Mouse (Mus musculus) v-Abl transformed pro-B cells (cell line): ENCODE data around the gene 4930562C15Rik.

ENCODE experiments used
- in situ Hi-C, 2 experiments: fragments of 400-800 bp; cut with MboI; formaldehyde crosslinking; loops; one replicate each; pipeline ENCODE4 v1.15.1; 2025; ENCODE audit not compliant: unreplicated experiment in 2 of 2

The 4930562C15Rik gene

DNA sequence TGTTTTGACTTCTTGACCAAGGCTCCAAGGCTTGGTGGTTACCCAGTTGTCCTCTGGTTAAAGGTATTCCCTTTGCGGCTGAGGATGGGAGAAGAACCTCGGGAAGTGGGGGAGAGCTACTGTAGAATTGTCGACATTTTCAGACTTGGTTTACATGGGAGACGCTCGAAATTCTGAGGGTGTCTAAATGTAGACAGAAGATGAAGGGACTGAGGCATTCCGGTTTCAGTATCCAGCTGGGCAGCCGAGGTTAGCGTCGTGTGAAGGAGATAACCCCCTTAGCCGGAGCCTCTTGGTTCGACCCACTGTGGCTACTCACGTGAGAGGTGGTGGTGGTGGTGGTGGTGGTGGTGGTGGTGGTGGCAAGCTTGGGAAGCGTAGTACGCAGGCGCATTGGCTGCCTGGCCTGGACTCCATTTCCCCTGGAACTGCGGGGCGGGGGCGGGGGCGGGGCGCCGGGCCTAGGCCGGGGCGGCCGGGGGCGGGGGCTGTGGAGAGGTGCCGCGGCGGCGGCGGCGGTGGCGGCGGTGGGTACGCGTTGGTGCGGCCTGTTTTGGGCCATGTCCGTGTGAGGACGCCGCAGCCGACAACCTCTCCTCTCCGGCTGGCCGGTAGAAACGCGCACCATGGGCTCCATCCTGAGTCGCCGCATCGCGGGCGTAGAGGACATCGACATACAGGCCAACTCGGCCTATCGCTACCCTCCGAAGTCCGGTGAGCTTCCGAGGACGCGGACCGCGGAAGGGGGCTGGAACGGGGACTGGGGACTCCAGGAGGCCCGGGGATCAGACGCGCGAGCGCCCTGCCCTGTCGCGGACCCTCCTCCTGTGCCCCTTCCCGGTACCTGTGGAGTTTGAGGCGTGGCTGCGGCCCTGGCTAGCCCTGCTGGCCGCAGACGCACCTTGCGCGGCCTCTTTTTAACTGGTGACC lies 50.8 kb downstream of the 4930562C15Rik start, which contains the start of gene Mgrn1:
TSS of gene Mgrn1 (plus strand) at position 490 of the 930 bp plus-strand sequence.
- in situ Hi-C loops = no loop called here

DNA sequence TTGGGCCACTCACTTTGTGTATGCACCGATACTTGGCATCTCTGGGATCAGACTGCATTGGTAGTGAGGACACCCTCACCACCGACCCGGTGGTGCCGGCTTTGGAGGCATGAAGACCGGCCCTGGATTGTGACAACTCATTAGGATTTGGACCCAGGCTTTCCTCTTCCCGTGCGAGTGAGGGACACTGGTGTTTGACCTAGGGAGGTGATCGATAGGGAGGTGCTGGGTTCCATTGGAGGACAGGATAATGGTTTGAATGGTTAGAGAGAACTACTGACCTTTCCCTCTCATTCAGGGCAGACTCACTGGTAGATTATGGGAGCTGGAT lies 51.4 kb downstream of the 4930562C15Rik start:
- in situ Hi-C loops = no loop called here

DNA sequence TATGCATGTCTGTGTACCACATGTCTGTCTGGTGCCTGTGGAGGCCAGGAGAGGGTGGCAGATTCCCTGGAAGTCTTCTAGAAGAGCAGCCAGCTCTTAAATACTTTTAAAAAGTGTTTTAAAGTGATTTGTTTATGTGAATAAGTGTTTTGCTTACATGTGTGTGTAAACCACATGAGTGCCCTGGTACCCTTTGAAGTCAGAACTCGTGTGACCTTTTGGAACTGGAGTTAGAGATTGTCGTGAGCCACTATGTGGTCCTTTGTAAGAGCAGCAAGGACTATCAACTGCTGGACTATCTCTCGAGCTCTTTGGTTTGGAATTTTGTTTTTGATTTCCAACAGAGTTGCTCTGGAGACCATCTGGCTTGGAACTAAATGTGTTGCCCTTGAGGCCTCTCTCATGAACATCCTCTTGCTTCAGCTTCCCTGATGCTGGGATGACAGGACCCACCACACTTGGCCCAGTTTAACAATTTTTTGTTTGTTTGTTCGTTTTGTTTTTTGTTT lies 55.0 kb downstream of the 4930562C15Rik start:
- in situ Hi-C loops = no loop called here

DNA sequence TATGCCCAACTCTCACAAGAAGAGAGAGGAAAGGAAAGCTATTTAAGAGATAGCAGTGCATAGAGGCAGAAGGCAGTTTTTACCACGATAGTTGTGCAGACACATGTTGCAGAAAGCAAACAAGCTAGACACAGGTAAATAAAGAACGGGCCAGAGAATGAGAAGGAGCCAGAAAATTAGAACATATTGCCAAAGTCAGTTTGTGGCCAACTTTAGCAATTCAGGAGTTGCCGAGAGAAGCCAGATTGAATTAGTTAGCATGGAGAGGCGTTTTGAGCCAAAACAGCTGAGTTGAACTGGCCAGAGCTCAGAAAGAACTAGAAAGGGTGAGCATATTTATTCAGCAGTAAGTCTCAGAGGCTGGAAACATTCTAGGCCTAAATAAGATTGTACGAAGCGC lies 57.0 kb downstream of the 4930562C15Rik start:
- in situ Hi-C loops = no loop called here

DNA sequence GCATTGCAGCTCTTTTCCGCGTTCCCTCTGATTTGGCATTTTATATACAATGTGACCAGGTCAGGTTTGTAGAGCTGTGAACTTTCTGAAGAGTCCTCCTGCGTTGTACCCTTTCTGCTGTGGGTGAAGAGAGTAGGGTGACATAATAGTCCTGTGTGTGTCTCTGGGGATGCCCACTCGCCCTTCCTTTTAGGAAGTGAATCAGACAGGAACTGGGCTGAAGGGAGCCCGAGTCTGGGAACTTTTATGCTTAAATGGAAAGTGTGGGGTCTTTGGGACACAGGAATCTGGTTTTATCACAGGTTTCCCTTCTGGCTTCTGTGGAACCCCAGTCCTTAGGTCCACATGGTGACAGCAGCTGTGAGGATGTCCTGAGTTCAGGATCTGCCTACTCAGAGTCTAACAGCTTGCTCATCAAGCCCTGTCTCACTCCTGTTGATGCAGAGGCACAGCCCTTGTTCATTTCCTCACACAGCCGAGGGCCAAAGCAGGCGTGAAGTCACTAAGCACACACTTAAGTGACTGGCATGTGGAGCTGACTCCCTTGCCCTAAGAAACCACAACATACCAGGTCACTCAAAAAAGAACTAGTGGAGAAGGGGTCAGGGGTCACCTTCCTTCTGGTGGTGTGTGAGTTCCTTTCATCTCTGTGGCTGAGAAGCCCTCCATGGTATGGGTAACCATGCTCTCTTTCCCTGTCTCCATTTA lies 59.1 kb downstream of the 4930562C15Rik start:
- in situ Hi-C loops = no loop called here

DNA sequence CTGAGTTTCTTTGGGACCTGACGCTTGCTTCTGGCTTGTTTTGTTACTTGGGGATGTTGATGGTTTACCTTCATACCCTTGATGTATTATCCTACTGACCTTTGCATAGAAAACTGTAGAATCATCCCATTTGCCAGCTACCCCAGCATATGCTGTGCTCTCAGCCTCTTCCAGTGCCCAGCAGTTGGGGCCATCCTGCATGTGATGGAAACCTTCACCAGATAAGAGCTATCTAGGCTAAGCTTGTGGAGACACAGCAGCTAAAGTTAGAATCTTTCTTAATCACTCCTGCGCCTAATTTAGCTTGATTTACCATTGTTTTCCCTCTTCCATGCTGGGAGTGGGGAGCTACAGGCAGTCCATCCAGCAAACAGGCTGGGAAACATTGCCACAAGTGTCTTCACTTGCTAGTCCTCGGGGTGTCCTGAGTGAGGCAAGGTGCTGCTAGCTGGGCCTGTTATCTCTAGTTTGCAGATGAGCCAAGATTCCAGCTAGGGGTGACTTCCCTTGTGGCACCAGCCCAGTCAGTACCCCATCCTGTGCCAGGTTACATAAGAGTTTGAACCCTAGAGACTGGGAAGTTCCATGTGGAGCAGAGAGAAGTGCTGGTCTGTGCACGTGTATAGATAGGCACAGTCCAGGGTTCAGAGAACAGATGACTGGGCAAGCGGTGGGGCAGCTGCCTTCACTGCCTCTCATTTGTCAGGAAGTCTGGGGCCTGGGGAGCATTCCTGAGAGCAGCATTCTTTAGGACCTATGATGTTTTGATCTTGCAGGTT lies 61.2 kb downstream of the 4930562C15Rik start:
- in situ Hi-C loops = no loop called here

DNA sequence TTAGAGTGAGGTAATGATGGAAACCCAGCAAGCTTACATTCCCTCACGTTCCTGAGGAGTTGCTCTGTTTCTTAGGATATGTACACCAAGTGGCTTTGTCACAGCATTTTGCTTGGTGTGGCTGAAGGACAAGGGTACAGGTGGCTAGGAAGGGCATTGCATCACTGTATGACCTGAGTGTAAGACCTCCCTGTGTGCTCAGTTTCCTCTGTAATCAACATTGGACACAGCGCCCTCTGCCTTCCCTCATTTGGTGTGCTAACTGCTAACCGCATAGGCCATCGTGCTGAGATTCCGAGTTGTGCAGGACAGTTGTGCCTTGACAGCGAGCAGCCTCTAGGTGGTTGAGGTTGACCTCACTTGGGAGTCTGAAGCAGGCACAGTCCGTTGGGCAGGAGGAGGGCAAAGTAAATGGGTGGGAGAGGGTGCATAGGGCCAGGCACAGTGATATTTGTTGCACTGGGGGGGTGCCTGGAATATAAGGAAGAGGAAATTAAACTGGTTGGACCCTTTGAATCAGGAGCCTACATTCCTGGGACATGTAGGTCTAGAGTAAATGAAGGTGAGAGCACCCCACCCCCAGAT lies 62.0 kb downstream of the 4930562C15Rik start:
- in situ Hi-C loops = no loop called here

DNA sequence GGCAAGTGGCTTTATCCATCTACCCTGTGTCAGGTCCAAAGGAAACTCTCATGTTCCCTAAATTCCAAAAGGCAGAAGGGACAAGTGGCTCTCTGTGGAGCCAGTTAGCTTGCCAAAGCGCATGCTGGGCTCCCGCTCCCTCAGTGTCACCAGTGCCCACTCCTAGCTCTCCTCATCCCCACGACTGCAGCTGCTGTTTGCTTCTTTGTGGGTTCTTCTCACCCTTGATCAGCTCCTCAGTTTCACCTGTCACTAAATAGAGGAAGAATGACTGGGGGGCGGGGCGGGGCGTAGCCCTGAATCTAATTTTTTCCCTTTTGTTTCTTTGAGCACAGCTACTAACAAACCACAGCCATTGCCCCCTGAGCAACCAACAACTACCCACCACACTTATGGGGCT lies 63.7 kb downstream of the 4930562C15Rik start:
- in situ Hi-C loops = no loop called here

DNA sequence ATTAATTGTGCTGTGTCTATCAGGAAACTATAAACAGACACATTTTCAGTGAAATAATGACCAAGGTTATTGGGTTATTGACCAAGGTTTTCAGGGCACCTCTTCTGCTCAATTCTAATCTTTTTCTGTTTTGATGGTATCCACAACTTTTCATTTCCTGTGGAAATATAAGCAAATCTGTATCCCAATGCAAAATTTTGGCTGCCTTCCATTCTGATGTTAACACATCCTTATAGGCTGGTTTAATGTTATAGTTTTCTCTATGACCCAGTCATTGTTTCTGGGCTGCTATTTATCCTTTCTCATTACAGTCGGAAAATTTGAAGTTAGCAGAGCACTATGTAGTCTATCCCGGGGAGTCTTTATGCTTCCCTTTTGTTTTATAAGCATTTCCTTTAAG lies 64.5 kb downstream of the 4930562C15Rik start:
- in situ Hi-C loops = loop anchor here in 1 of 2 experiments (25.0 kb wide), 1 partner anchor 237 kb away; no protein-coding TSS in a partner anchor

DNA sequence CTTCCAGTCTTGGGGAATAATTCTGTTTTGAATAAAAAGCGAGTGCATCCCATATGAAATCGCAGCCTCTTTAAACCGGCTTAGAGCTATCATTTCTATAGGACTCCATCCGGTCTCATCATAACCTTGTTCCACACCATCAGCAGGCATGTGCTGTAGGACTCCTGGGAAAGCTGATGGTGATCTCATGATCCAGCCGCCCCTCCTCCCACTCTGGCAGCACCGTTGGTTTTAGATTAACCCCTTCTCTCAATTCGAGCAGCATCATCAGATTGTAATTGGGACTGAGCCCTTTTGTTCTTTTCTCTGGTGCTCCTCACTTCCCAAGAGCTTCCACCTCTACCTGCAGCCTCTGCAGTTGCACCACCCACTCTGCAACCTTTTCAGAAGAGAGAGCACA lies 66.0 kb downstream of the 4930562C15Rik start:
- in situ Hi-C loops = loop anchor here in 1 of 2 experiments (25.0 kb wide), 1 partner anchor 239 kb away; no protein-coding TSS in a partner anchor

DNA sequence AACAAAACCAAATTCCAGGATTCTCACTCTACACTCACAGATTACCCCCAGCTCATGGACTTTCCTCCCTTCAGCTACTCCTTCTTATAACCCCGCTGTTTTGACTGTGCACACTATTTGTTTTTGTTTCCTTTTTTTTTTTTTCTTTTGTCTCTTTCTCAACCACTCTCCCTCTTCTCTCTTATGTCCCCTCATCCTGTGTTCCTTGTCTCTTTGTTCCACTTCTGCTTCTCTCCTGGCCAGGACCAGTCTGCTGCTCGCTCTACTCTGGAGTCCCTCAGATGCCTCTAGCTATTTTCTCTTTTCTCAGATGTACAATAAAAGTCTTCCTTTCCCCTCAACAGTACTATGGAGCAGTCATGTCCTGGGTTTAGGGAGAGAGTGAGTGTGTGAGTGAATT lies 67.2 kb downstream of the 4930562C15Rik start:
- in situ Hi-C loops = loop anchor here in 1 of 2 experiments (25.0 kb wide), 1 partner anchor 240 kb away; no protein-coding TSS in a partner anchor

DNA sequence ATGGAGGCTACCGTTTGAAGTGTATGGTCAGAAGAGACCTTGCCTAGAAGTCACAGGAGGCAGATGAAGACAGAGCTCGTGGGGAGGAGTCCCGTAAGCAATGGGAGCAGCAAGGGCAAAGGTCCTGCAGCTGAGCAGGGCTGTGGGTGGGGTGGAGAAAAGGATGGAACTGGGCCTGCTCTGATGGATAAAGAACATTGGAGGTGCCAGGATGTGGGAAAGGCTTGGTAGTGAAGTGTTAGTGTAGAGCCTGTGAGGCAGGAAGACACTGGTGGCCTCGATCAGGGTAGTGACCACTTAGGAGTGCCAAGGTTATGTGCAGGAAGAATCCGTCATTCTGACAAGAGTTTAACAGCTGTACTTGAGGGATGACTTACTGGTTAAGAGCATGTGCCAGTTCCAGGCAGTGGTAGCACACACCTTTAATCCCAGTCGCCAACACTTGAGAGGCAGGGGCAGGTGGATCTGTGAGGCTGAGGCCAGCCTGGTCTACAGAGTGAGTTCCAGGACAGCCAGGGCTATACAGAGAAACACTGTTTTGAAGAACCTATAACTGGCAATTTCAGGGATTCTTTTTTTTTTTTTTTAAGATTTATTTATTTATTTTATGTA lies 68.4 kb downstream of the 4930562C15Rik start:
- in situ Hi-C loops = loop anchor here in 1 of 2 experiments (25.0 kb wide), 1 partner anchor 241 kb away; no protein-coding TSS in a partner anchor

DNA sequence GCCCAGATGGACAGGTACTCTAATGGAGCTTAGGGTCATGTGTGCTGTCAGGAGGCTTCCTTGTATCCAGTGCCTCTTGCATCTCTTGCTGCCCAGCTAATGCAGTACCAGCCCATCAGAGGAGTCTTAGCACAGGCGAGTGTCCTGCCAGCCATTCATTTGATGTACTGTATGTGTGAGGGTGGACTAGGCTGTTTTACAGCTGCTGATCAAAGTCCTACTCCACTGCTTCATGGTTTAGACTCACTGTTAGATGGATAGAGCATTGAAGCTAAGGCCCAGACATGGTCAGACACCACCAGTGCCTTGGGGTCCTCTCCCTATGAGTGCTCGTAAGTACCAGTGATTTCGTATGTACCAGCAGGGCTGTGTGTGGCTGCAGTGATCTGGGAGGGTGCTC lies 69.7 kb downstream of the 4930562C15Rik start:
- in situ Hi-C loops = loop anchor here in 1 of 2 experiments (25.0 kb wide), 1 partner anchor 243 kb away; no protein-coding TSS in a partner anchor

DNA sequence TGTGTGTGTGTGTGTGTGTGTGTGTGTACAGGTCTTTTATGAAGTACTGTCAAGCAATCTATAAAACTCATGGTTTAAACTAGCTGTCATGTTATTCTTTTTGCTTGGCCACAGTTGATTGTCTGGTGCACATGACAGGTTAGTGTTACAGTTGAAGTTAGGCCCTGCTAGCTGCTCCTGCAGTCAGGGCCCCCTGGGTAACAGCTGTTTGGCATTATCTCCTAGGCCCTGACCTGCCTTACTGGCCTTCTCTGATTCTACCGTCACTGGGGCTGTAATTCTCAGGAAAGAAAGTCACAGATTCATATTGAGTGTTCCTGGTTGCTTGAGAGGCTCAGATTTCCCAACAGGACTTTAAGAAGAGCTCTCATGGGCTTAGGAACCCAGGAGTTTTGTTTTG lies 70.4 kb downstream of the 4930562C15Rik start:
- in situ Hi-C loops = loop anchor here in 1 of 2 experiments (25.0 kb wide), 1 partner anchor 243 kb away; no protein-coding TSS in a partner anchor

DNA sequence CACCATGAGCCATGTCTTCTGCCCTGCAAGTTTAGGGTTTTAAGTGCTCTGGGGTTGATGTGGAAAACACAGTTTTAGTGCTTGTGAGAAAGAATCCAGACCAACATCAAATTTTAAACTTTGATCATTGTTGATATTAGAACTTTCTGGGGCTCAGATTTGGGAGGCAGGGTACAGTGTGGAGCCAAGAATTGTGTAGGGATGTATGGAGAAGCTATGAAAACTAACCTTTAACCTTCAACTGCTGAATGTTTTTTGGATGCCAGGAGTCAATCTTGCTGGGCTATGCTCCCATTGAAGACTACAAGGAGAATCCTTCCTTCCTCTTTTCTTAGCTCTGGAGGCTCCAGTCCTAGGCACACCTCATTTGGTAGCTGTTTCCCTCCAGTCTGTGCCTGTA lies 71.3 kb downstream of the 4930562C15Rik start:
- in situ Hi-C loops = loop anchor here in 1 of 2 experiments (25.0 kb wide), 1 partner anchor 244 kb away; no protein-coding TSS in a partner anchor

DNA sequence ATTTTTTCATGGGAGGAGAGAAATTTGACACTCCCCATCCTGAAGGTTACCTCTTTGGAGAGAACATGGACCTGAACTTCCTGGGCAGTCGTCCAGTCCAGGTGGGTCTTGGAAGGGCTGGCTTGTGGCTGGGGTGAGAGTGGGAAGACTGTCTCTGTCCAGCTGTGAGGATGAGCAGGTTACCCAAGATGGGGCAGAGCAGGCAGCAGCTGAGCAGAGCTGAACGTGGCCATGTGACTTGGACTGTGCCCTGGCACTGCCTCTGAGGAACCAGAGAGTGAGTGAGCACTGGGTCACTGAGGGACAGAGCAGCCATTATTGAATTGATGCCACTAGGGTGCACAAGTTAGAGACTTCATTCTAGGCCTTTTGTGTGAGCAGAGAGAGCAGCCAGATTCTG lies 72.2 kb downstream of the 4930562C15Rik start:
- in situ Hi-C loops = loop anchor here in 1 of 2 experiments (25.0 kb wide), 1 partner anchor 245 kb away; no protein-coding TSS in a partner anchor

DNA sequence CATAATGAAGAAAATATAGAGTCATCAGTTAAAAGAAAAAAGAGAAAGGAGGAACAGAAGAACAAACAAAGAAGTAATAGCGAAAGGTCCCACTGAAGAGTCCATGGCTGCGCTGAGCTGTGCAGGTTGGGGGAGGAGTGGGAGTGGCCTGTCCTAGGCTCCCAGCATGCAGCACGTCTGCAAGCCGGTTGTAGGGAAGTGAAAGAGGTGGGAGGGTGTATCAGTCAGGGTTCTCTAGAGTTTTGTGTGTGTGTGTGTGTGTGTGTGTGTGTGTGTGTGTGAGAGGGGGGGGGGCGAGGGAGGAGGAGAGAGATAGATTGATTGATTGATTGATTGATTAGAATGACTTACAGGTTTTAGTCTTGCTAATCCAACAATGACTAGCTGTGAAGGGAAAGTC lies 72.8 kb downstream of the 4930562C15Rik start:
- in situ Hi-C loops = loop anchor here in 1 of 2 experiments (25.0 kb wide), 1 partner anchor 246 kb away; no protein-coding TSS in a partner anchor

DNA sequence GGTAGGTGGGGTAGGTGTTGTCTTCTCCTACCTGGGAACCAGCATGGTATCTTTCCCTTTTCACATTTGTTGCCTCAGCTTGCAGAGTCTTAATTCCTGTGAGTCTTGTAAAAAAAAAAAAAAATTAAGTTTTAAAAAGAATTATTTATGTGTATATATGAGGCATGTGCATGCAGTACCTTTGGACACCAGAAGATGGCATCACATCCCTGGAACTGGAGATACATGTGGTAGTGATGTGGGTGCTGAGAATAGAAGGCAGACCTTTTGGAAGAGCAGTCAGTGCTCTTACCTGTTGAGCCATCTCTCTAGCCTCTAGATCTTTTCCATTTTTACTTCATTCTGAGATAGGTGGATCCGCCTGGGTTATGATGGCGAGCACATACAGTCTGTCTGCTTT lies 74.5 kb downstream of the 4930562C15Rik start:
- in situ Hi-C loops = loop anchor here (5.0 to 25.0 kb wide), 4 partner anchors 42 to 247 kb away; no protein-coding TSS in a partner anchor

DNA sequence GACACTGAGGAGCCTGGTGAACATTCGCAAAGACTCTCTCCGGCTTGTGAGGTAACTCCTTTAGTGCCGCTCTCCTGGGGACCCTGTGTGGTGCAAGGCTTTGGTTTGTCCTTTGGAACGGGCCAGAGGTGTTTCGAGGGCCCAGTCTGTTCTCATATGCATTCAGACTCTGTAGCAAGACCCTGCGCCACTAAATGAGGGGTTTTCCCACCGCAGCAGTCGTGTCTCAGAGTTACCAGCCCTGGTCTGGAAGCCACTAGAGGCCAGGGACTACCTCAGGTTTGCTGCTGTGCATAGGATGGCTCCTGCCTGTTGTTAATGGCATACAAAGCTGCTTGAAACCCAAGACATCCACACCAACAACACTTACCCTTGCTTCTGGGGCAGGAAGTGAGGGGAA lies 75.5 kb downstream of the 4930562C15Rik start:
- in situ Hi-C loops = loop anchor here (5.0 to 25.0 kb wide), 4 partner anchors 43 to 248 kb away; no protein-coding TSS in a partner anchor
